Mouse (Mus musculus) NIH3T3 (cell line): ENCODE data around the gene Atf1.

Experiments
- DNase-seq: peaks from one replicate; pipeline ENCODE4 v3.0.0-alpha.2; 2012; ENCODE audit warnings: low read depth

Gene Atf1

GRCm38 (mm10) chr15:100216173-100216572 lies 11.4 kb upstream of the Atf1 start:
- no peak for DNase-seq

- no peak for DNase-seq
Measured at GRCm38 (mm10) chr15:100218018-100218417, 9.6 kb upstream of the Atf1 start.

- DNase-seq: no peak
Measured at GRCm38 (mm10) chr15:100219396-100219795, 8.2 kb upstream of the Atf1 start.

DNA sequence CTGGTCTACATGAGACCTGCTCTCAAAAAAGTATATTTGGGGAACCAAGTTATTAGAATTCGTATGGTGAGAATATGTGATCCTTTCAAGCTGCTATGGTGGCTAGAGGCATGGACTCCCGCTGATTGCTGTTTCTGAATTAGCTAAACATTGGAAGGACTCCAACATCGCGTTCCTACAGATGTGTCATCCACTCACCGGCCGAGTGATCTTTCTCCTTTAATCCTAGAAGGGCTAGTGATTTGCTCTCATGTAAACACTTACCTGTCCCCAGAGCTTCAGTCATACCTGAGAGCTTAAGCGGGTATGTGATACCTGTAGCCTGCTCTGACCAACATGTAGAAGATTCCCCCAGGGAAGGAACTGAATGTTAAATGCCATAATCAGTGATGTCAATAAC lies 6.7 kb upstream of the Atf1 start:
- peak; percentile 50 for DNase-seq

DNA sequence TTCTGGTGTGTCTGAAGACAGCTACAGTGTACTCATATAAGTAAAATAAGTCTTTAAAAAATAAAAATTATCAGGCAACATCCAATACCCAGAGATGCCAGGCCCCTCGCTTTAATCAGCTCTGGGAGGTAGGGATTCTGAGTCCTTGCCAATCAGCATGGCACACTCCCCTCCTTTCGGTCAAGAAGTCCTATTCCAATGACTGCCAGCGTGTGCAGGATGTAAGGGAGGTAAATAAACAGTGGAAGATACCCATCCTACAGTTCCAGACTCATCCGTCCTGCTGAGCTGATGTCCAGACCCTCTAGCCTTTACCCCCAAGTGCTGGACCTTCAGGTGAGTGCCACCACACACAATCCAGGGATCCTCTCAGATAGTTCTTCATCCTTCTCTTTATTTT lies 2.2 kb upstream of the Atf1 start:
- DNase-seq: no peak

DNA sequence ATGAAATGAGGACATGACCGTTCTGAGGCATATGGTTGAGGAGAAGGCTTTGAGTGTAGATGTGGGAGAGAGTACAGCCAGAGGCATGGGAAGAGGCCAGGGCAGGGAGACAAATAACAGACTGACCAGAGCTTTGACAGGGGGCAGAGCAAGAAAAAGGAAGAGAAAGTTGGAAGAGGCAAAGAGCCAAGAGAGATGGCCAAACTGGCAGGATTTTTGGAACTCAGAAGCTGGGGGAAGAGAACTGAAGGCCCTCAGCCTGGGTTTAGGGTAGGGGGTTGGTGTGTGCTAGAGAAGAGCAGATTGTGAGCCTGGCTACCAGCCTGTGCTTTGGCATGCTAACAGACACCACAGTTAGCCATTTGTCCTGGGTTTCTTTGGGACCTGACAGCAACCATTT lies 1.7 kb upstream of the Atf1 start:
- DNase-seq: peak; percentile 49

DNA sequence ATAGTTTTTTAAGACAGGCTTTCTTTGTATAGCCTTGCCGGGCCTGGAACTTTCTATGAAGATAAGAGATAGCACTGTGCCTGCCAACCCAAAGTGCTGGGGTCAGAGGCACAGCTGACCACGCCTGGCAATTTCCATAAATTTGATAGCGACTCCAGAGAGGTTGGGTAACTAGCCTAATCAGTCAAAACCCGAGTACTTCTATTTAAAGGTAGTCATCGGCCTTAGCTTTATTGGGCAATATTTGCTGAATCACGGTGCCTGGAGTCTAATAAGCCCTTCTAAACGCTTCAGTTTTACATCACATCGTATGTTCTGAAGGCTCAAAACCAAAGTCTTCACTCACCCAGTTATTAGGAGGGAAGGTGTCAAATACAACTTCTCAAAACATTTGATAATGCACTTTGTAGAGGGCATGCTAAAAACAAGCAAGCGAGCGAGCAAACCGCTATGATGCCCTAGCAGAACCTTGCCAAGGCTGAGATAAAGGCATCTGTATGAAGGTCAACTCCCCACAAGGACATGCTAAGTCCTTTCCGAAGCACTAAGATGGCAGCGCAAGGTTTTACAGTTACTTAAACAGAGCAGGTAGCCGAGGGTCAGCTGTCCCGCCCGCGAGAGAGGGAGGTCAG lies 472 bp upstream of the Atf1 start:
- peak; percentile 85 for DNase-seq

- no peak for DNase-seq
Measured at GRCm38 (mm10) chr15:100228535-100229336, 1.1 kb downstream of the Atf1 start.

- DNase-seq: peak; percentile 12
Measured at GRCm38 (mm10) chr15:100230655-100231054, 3.0 kb downstream of the Atf1 start.

- DNase-seq: no peak
Measured at GRCm38 (mm10) chr15:100231616-100232525, 4.3 kb downstream of the Atf1 start.

DNA sequence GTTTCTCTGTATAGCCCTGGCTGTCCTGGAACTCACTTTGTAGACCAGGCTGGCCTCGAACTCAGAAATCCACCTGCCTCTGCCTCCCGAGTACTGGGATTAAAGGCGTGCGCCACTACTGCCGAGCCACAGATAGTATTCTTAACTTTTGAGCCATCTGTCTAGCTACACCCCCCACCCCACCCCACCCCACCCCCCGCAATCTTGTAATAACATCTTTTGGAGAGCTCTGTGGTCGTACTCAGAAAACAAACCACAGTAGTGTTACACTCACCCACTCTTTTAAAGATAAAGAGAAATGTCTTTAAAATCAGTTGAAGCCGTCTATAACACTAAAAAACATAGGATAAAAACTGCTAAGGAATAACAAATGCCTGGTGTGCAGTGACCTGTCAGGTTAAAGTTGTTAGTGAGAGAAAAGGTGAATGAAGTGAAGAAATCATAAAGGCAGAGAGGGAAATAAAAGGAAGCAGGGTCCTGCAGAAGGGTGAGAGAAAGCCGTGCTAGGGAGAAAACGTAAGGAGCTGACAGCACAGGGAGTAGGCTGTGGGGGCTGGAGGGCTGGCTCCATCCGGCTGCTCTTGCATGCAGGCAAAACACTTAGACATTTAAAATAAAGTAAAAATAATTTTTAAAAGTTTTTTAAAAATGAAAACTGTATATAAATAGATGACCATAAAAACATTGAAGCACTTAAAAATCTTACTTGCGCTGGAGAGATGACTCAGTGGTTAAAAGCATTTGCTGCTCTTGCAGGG lies 7.8 kb downstream of the Atf1 start:
- DNase-seq: no peak

DNA sequence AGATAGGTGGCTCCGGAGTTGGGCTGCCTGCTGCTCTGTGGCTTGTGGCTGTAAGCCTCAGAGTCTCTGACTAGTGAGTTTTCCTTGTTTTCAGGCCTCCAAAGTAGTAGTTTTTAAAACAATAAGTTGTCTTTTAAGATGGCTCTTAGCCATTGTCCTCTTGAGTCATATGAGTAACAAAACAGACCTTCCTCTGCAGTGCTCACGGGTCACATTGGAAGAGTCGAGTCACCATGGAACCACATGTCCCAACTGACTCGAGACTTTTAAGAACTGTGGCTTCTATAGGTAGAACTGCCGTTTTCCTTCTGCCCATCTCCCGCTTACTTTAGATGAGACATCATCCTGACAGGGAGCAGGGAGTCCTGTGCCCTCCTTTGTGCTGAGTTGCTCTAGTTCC lies 9.3 kb downstream of the Atf1 start:
- DNase-seq: peak; percentile 30

- DNase-seq: no peak
Measured at GRCm38 (mm10) chr15:100241780-100242179, 14.2 kb downstream of the Atf1 start.

DNA sequence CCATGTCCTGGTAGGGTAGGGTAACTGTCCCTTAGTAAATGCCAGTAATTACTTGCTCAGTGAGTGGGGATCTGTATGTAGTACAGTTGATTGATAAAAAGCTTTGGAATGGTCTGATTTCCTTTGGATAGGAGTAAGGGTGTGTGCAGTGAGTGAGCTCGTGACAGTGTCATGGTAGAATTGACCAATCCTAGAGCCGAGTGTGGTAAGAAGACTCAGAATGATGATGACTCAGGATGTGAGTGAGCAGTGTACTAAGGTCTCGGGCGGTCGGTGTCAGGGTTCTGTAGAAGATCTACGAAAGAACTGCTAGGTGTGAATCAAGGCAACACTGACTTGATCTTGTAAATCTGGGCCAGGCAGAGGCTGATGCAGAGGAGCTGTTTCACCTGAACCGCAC lies 18.3 kb downstream of the Atf1 start:
- peak; percentile 49 for DNase-seq

GRCm38 (mm10) chr15:100247296-100247695 lies 19.7 kb downstream of the Atf1 start:
- DNase-seq: no peak

- DNase-seq: no peak
Measured at GRCm38 (mm10) chr15:100248665-100249433, 21.2 kb downstream of the Atf1 start.

DNA sequence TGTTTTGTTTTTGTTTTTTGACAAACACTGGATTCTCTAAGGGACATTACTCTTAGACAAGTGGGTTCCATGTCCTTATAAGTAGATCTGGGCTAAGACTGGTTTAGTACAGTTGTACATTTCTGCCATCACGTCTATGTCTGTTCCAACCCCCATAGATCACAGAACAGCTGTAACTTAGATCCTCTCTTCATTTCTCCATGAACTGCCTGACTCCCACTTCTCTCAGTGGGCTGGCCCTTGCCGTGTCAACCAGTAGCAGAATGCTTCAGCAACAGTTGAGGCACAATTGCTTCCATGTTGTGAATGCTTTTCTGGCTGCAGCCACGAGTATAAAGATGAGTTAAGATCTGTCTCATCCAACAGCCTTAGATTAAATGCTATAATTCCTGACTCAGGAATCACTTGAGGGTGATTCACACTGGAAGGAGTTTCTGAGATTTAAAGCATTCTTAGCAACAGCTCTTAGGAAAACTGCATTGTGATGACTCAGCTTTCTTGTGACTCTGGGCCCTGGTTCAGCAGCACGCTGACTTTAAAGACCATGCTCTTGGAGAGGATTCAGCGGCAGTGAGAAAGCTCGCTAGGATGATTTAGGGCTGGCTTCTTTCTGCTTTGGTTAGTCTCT lies 23.6 kb downstream of the Atf1 start:
- peak; percentile 94 for DNase-seq

GRCm38 (mm10) chr15:100256386-100256785 lies 28.8 kb downstream of the Atf1 start:
- DNase-seq: no peak

- no peak for DNase-seq
Measured at GRCm38 (mm10) chr15:100257305-100257704, 29.7 kb downstream of the Atf1 start.

DNA sequence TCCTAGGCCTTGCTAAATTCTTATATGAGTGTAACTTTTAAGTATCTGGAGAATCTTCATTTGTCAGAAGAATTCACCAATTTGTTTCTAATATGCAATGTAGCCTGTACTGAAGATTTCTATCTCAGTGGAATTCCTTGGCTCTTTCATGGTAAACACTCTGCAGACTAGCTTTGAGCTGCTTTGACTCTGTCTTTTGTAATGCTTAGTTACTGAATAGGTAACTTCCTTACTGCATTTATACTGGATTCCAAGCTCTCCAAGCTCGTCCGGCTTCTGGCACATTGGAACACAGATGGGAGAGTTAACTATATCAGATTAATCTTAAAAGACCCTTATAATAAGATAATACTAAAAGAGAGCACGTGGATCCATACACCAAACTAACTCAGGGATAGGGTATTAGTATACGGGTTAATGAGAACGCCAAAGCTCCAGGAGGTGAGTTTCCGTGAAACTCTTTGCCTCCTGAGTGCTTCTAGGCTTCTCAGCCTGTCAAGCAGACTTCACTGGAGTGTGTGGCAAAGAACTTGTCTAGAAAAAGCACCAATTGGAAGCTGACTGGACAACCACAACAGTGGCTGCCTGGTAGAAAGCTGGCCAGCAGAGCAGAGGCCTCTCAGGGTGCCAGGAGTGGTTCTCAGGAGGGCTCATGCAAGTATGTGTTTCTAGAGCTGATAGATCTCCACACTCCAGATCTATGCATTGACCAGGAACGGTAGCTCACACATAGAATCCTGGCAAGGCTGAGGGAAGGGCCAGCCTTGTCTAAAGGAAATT lies 31.2 kb downstream of the Atf1 start:
- no peak for DNase-seq
